Mouse (Mus musculus) spleen, adult 2 months (tissue): ENCODE measurements around the gene Madd. TPM values are rescaled to one million over a fixed set of nuclear protein-coding genes. Genes with fewer than 3 reads are reported as not detected.

Experiments used
- DNase-seq, 2 experiments: peaks; one replicate each; pipeline versions ENCODE4 v3.0.0 to v3.0.0-alpha.2; 2012 to 2021; ENCODE audit warnings: low spot score in 2 of 2, low read depth in 1 of 2
- H3K27ac ChIP-seq: fragments of 200-500 bp; 2 replicates; pipeline ENCODE4 v1.5.1; 2012; ENCODE audit warnings: low read length, inconsistent platforms; ENCODE audit not compliant: insufficient read depth
- H3K27me3 ChIP-seq: fragments of 200-500 bp; 2 replicates; pipeline ENCODE4 v1.6.1; 2012; ENCODE audit warnings: mild to moderate bottlenecking, moderate library complexity, low read length, inconsistent platforms; ENCODE audit not compliant: control insufficient read depth, insufficient read depth
- H3K36me3 ChIP-seq: fragments of 200-500 bp; 2 replicates; pipeline ENCODE4 v1.6.1; 2012; ENCODE audit warnings: mild to moderate bottlenecking, low read length, inconsistent platforms; ENCODE audit not compliant: control insufficient read depth, insufficient read depth
- H3K4me1 ChIP-seq: fragments of 200-500 bp; 2 replicates; pipeline ENCODE4 v1.6.1; 2011; ENCODE audit warnings: inconsistent platforms; ENCODE audit not compliant: control insufficient read depth, insufficient read depth, insufficient read length
- H3K4me3 ChIP-seq: fragments of 200-500 bp; 2 replicates; pipeline ENCODE4 v1.5.1; 2011; ENCODE audit warnings: mild to moderate bottlenecking, inconsistent platforms; ENCODE audit not compliant: insufficient read depth, insufficient read length; ENCODE audit errors: extremely low read depth
- CTCF ChIP-seq: fragments of 200-500 bp; IDR thresholded peaks from 2 replicates; pipeline ENCODE4 v1.5.1; 2011; ENCODE audit warnings: mild to moderate bottlenecking, inconsistent platforms; ENCODE audit not compliant: insufficient read depth, insufficient read length, insufficient replicate concordance; ENCODE audit errors: extremely low read depth
- POLR2A ChIP-seq: fragments of 200-500 bp; IDR thresholded peaks from 2 replicates; pipeline ENCODE4 v1.6.1; 2011; ENCODE audit warnings: low read depth, low read length, inconsistent platforms
- WGBS: fragments of 180-500 bp; shearing (Covaris S2); methylation state at CpG from one replicate; pipeline ENCODE4 v1.1.7; 2018; 5-methylcytosine and 5-hydroxymethylcytosine counted together
- polyA plus RNA-seq: library from polyadenylated mRNA; depleted of rRNA; stranded (reverse); fragments of >200 nt; gene quantifications from 2 replicates; pipeline ENCODE4 v1.2.3, GENCODE M21; 2012

Gene Madd
- polyA plus RNA-seq, 1 experiment = 37.3 TPM

- WGBS = 84% methylated on average over 6 of the region's 6 CpGs
- Histone ChIP-seq H3K4me3 (no peak overlapping the region), H3K27ac (no peak overlapping the region), H3K27me3 (no peaks in the 10 kb centered on the region), H3K4me1 (no peaks in the 10 kb centered on the region), H3K36me3 (peaks cover 57% of the 10 kb centered on the region)
- no peak for DNase-seq
- TF ChIP-seq CTCF (no peak), POLR2A (no peak)
These were observed 23.0 kb downstream of the Madd start for GRCm38 (mm10) chr2:91160591-91160990.

DNA sequence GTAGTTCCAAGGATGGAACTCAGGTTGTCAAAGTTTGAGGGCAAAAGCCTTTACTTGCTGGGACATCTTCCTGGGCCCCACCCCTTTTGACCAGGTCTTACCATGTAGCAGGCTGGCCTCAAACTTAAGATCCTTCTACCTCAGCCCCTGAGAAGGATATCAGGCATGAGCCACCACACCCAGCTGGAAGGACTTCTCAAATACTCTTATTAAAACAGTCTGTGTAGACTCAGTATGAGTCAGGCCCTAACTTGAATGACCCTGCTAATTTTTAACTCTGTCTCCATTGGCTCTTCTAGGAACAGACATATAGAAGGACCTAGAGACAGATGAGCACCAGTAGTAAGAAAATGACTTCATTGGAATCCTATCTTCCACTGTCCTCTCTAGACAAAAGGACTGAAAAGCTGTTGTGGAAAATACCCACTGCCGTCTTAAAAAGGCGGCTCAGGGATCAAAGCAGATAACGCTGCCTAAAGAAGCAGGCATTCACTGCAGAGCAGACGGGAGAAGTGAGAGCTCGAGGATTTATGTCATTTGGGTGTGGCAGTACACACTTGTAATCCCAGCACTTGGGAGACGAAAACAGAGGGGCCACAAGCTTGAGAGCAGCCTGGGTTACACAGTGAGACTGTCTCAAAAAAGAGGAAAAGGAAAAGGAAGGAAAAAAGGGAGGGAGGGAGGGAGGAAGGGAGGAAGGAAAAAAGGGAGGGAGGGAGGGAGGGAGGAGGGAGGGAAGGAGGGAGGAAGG is 26.5 kb downstream of the Madd start:
- no peak for DNase-seq
- 91% methylated on average over 6 of the region's 6 CpGs for WGBS
- Histone ChIP-seq H3K4me1 (no peaks in the 10 kb centered on the region), H3K27me3 (no peaks in the 10 kb centered on the region), H3K36me3 (peaks cover 57% of the 10 kb centered on the region), H3K27ac (no peak overlapping the region), H3K4me3 (no peak overlapping the region)
- TF ChIP-seq POLR2A (no peak), CTCF (no peak)

DNA sequence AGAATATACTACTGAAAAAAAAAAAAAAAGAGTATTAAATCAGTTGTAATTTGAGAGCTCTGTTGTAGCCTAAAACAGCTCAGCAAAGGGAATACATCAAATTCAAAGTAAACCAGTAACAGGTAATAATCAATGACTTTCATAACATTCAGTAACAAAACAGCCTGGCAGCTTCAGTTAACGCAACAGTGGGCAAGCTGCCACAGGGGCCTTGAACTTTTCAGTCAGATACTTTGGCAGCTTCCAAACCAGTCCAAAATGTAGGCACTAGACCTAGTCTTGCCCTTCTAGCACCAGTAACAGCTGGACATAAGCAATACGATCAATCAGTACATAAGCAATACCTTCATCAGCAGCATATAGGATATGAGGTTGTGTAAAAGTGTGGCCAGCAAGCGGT is 29.5 kb downstream of the Madd start:
- no peak overlapping the region for H3K4me3 ChIP-seq
- H3K27me3 ChIP-seq = no peaks in the 10 kb centered on the region
- H3K27ac ChIP-seq = no peak overlapping the region
- TF ChIP-seq CTCF (no peak), POLR2A (no peak)
- H3K4me1 ChIP-seq = no peaks in the 10 kb centered on the region
- DNase-seq = no peak
- 94% methylated on average over 3 of the region's 3 CpGs for WGBS
- H3K36me3 ChIP-seq = peaks cover 54% of the 10 kb centered on the region

DNA sequence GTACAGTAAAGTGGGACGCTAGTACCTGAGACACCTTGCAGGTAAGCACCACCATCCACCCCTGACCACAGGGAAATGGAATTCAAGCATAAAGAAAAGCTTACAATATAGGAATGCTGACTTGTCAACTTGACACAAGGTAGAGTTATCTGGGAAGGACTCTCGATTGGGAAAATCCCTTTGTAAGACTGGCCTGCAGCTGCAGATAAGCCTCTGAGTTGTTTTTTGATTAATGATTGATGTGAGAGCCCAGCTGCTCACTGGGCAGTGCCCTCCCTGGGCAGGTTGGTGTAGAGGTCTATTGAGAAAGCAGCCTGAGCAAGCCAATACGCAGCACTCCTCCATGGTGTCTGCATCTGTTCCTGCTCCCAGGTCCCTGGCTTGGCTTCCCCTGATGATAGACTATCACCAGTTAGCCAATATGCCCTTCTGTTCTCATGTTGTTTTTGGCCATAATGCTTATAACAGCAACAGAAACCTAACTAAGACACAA is 30.7 kb downstream of the Madd start:
- no peak for DNase-seq
- H3K27me3 ChIP-seq = no peaks in the 10 kb centered on the region
- H3K4me1 ChIP-seq = no peaks in the 10 kb centered on the region
- H3K4me3 ChIP-seq = no peak overlapping the region
- H3K27ac ChIP-seq = no peak overlapping the region
- peaks cover 49% of the 10 kb centered on the region for H3K36me3 ChIP-seq
- 91% methylated on average over 3 of the region's 3 CpGs for WGBS
- TF ChIP-seq CTCF (no peak), POLR2A (no peak)

DNA sequence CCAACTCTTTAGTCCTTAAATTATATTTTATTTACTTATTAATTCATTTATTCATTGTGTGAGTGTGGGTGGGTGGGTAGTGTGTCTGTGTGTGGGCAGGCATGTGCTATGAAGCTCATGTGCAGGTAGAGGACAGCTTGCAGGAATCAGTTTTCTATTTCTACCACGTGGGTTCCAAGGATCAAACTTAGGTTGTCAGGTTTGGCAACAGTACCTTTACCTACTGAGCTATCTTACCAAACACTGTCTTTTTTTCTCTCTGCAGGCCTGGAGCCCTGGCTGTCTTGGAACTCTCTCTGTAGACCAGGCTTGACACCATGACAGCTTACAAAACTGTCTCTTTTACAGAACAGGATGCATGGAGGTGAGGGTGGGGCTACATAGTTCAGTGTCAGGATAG is 32.3 kb downstream of the Madd start:
- DNase-seq = no peak
- Histone ChIP-seq H3K27ac (no peak overlapping the region), H3K27me3 (no peaks in the 10 kb centered on the region), H3K4me3 (no peak overlapping the region), H3K4me1 (no peaks in the 10 kb centered on the region), H3K36me3 (peaks cover 43% of the 10 kb centered on the region)
- 88% methylated on average over 1 of the region's 1 CpGs for WGBS
- TF ChIP-seq POLR2A (no peak), CTCF (no peak)

GRCm38 (mm10) chr2:91148101-91148500 is 35.5 kb downstream of the Madd start:
- Histone ChIP-seq H3K4me1 (no peaks in the 10 kb centered on the region), H3K27ac (no peak overlapping the region), H3K4me3 (no peak overlapping the region), H3K36me3 (peaks cover 36% of the 10 kb centered on the region), H3K27me3 (no peaks in the 10 kb centered on the region)
- TF ChIP-seq POLR2A (no peak), CTCF (no peak)
- no peak for DNase-seq

DNA sequence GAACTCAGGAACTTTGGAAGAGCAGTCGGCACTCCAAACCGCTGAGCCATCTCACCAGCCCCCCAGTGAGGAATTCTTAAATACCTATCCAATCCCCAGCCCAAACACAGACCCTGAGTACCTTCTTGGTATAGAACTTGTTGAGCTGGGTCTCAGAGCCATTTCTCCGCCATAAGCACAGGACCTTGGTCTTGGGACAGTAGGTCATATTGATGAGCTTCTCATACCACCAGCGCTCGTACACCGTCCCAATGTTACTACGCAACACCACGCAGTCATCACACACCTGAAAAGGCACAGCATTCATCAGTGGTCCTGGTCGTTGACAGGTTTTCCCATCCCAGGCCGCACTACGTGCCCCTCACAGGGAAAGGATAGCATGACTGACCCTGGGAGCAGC is 40.2 kb downstream of the Madd start:
- no peaks in the 10 kb centered on the region for H3K4me1 ChIP-seq
- H3K27me3 ChIP-seq = no peaks in the 10 kb centered on the region
- no peak for TF ChIP-seq POLR2A
- peaks cover 49% of the 10 kb centered on the region for H3K36me3 ChIP-seq
- H3K4me3 ChIP-seq = no peak overlapping the region
- no peak overlapping the region for H3K27ac ChIP-seq
- DNase-seq = no peak
- WGBS = 96% methylated on average over 11 of the region's 11 CpGs
